Mouse (Mus musculus): Measurements from ENCODE around the gene Pde4dip. TPM values are rescaled to one million over a fixed set of nuclear protein-coding genes. Genes with fewer than 3 reads are reported as not detected.

The Pde4dip gene
- polyA plus RNA-seq, 2 experiments = 4.0 to 6.7 TPM

GRCm38 (mm10) chr3:97930787-97931158, 42.3 kb upstream of the Pde4dip start:
- DNase-seq (ENCODE audit: low read depth in 3 of 3, low spot score in 3 of 3) = no peak
- H3K4me2 ChIP-seq (ENCODE audit: low read depth) = peak overlapping the region; percentile 6; the same call in 1 of the 2 replicates
- no peaks in the 10 kb centered on the region for H3K27me3 ChIP-seq (ENCODE audit: control insufficient read depth, insufficient read depth, low read length)
- H3K27ac ChIP-seq = no peak overlapping the region
- H3K4me1 ChIP-seq (replicated peaks; ENCODE audit: control insufficient read depth in 2 of 2, insufficient read depth in 2 of 2, low read length in 1 of 2) = peaks cover 0 to 41% of the 10 kb centered on the region in 2 experiments
- WGBS (ENCODE audit: insufficient replicate concordance) = 71% methylated on average over 8 of the region's 8 CpGs
- no peaks in the 10 kb centered on the region for H3K9me3 ChIP-seq (ENCODE audit: control insufficient read depth, low read length)
- H3K9ac ChIP-seq (replicated peaks) = no peak overlapping the region
- H3K4me3 ChIP-seq (ENCODE audit: insufficient read depth in 1 of 2, low read depth in 2 of 2, low read length in 2 of 2) = no peak overlapping the region
- ATAC-seq (ENCODE audit: insufficient read depth) = no peak
- no peak for TF ChIP-seq CTCF (IDR thresholded peaks at IDR 0.05; ENCODE audit: low read depth)
- no peak for TF ChIP-seq EP300 (IDR thresholded peaks at IDR 0.05; ENCODE audit: low read depth)
- H3K36me3 ChIP-seq (replicated peaks; ENCODE audit: control insufficient read depth, insufficient read depth, low read depth) = no peaks in the 10 kb centered on the region

- no peak for ATAC-seq (ENCODE audit: insufficient read depth)
Measured at GRCm38 (mm10) chr3:97930141-97930786, 41.8 kb upstream of the Pde4dip start.

GRCm38 (mm10) chr3:97928968-97929858, 40.7 kb upstream of the Pde4dip start:
- TF ChIP-seq EP300 (IDR thresholded peaks at IDR 0.05; ENCODE audit: low read depth) (no peak; the same call in 1 of the 2 replicates), CTCF (IDR thresholded peaks at IDR 0.05; ENCODE audit: low read depth) (peak; percentile 71)
- H3K27ac ChIP-seq = no peak overlapping the region
- WGBS (ENCODE audit: insufficient replicate concordance) = 27% methylated on average over 9 of the region's 9 CpGs
- ATAC-seq (ENCODE audit: insufficient read depth) = peak; percentile 59; the same call in 1 of the 2 replicates
- no peak overlapping the region for H3K4me3 ChIP-seq (ENCODE audit: insufficient read depth in 1 of 2, low read depth in 2 of 2, low read length in 2 of 2)
- H3K36me3 ChIP-seq (replicated peaks; ENCODE audit: control insufficient read depth, insufficient read depth, low read depth) = no peaks in the 10 kb centered on the region
- no peaks in the 10 kb centered on the region for H3K27me3 ChIP-seq (ENCODE audit: control insufficient read depth, insufficient read depth, low read length)
- DNase-seq (ENCODE audit: low read depth in 3 of 3, low spot score in 3 of 3) = peak; percentile 58 to 69 (median 59)
- peaks cover 0 to 41% of the 10 kb centered on the region in 2 experiments for H3K4me1 ChIP-seq (replicated peaks; ENCODE audit: control insufficient read depth in 2 of 2, insufficient read depth in 2 of 2, low read length in 1 of 2)
- H3K4me2 ChIP-seq (ENCODE audit: low read depth) = no peak overlapping the region
- no peak overlapping the region; the same call in 1 of the 2 replicates for H3K9ac ChIP-seq (replicated peaks)
- H3K9me3 ChIP-seq (ENCODE audit: control insufficient read depth, low read length) = no peaks in the 10 kb centered on the region

More at GRCm38 (mm10) chr3:97930141-97930786, 41.8 kb upstream of the Pde4dip start:
- no peak overlapping the region for H3K27ac ChIP-seq
- H3K9me3 ChIP-seq (ENCODE audit: control insufficient read depth, low read length) = no peaks in the 10 kb centered on the region
- WGBS (ENCODE audit: insufficient replicate concordance) = 32% methylated on average over 12 of the region's 12 CpGs
- peaks cover 0 to 41% of the 10 kb centered on the region in 2 experiments for H3K4me1 ChIP-seq (replicated peaks; ENCODE audit: control insufficient read depth in 2 of 2, insufficient read depth in 2 of 2, low read length in 1 of 2)
- H3K36me3 ChIP-seq (replicated peaks; ENCODE audit: control insufficient read depth, insufficient read depth, low read depth) = no peaks in the 10 kb centered on the region
- no peak overlapping the region for H3K9ac ChIP-seq (replicated peaks)
- TF ChIP-seq CTCF (IDR thresholded peaks at IDR 0.05; ENCODE audit: low read depth) (no peak), EP300 (IDR thresholded peaks at IDR 0.05; ENCODE audit: low read depth) (no peak)
- H3K27me3 ChIP-seq (ENCODE audit: control insufficient read depth, insufficient read depth, low read length) = no peaks in the 10 kb centered on the region
- peak overlapping the region; percentile 6 for H3K4me2 ChIP-seq (ENCODE audit: low read depth)
- no peak overlapping the region for H3K4me3 ChIP-seq (ENCODE audit: insufficient read depth in 1 of 2, low read depth in 2 of 2, low read length in 2 of 2)
- no peak for DNase-seq (ENCODE audit: low read depth in 3 of 3, low spot score in 3 of 3)

- H3K4me3 ChIP-seq (ENCODE audit: insufficient read depth in 1 of 2, low read depth in 2 of 2, low read length in 2 of 2) = no peak overlapping the region
- H3K9ac ChIP-seq (replicated peaks) = no peak overlapping the region
- 45% methylated on average over 4 of the region's 4 CpGs for WGBS (ENCODE audit: insufficient replicate concordance)
- TF ChIP-seq EP300 (IDR thresholded peaks at IDR 0.05; ENCODE audit: low read depth) (no peak), CTCF (IDR thresholded peaks at IDR 0.05; ENCODE audit: low read depth) (no peak)
- no peak for DNase-seq (ENCODE audit: low read depth in 3 of 3, low spot score in 3 of 3)
- H3K27ac ChIP-seq = no peak overlapping the region
- no peak overlapping the region for H3K4me2 ChIP-seq (ENCODE audit: low read depth)
- peaks cover 0 to 26% of the 10 kb centered on the region in 2 experiments; a peak in 3 of 4 replicates for H3K4me1 ChIP-seq (replicated peaks; ENCODE audit: control insufficient read depth in 2 of 2, insufficient read depth in 2 of 2, low read length in 1 of 2)
- H3K36me3 ChIP-seq (replicated peaks; ENCODE audit: control insufficient read depth, insufficient read depth, low read depth) = no peaks in the 10 kb centered on the region; the same call in none of the 2 replicates
- no peaks in the 10 kb centered on the region for H3K27me3 ChIP-seq (ENCODE audit: control insufficient read depth, insufficient read depth, low read length)
- ATAC-seq (ENCODE audit: insufficient read depth) = no peak
- H3K9me3 ChIP-seq (ENCODE audit: control insufficient read depth, low read length) = no peaks in the 10 kb centered on the region
Measured at GRCm38 (mm10) chr3:97927322-97927721, 38.8 kb upstream of the Pde4dip start.

- WGBS (ENCODE audit: insufficient replicate concordance) = 82% methylated on average over 2 of the region's 2 CpGs
- Histone ChIP-seq H3K4me3 (ENCODE audit: insufficient read depth in 1 of 2, low read depth in 2 of 2, low read length in 2 of 2) (no peak overlapping the region), H3K36me3 (replicated peaks; ENCODE audit: control insufficient read depth, insufficient read depth, low read depth) (peaks cover 4% of the 10 kb centered on the region), H3K27me3 (ENCODE audit: control insufficient read depth, insufficient read depth, low read length) (no peaks in the 10 kb centered on the region), H3K9me3 (ENCODE audit: control insufficient read depth, low read length) (no peaks in the 10 kb centered on the region), H3K27ac (no peak overlapping the region), H3K4me1 (replicated peaks; ENCODE audit: control insufficient read depth in 2 of 2, insufficient read depth in 2 of 2, low read length in 1 of 2) (peaks cover 0 to 11% of the 10 kb centered on the region in 2 experiments; a peak in 2 of 4 replicates), H3K9ac (replicated peaks) (no peak overlapping the region), H3K4me2 (ENCODE audit: low read depth) (no peak overlapping the region)
- TF ChIP-seq EP300 (IDR thresholded peaks at IDR 0.05; ENCODE audit: low read depth) (no peak), CTCF (IDR thresholded peaks at IDR 0.05; ENCODE audit: low read depth) (no peak)
- ATAC-seq (ENCODE audit: insufficient read depth) = no peak
- no peak for DNase-seq (ENCODE audit: low read depth in 3 of 3, low spot score in 3 of 3)
Measured at GRCm38 (mm10) chr3:97925246-97925645, 36.7 kb upstream of the Pde4dip start.
